Mouse (Mus musculus): Measurements from ENCODE around the gene Qsox2.

Qsox2 gene

DNA sequence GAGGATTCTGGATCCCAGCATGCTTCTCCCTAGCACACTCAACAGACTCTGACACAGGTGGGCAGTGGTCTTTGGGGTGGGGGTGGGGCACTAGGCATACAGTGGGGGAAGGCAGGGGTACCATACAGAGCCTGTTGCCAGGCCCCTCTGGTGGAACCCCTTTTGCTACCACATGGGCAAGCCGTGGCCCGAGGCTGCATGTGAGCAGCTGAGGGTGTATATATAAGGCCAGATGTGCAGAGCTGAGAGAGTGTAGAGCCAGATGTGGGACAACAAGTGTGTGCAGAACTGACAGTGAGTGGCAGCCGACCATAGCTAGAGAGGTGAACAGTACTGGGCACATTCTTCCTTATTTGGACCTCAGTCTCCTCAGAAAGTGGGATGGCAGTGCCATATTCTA lies 70.4 kb downstream of the Qsox2 start:
- no peak for DNase-seq (ENCODE audit: low spot score in 2 of 2)
